Mouse (Mus musculus): Measurements from ENCODE around the gene Tas2r119.

Tas2r119 gene

DNA sequence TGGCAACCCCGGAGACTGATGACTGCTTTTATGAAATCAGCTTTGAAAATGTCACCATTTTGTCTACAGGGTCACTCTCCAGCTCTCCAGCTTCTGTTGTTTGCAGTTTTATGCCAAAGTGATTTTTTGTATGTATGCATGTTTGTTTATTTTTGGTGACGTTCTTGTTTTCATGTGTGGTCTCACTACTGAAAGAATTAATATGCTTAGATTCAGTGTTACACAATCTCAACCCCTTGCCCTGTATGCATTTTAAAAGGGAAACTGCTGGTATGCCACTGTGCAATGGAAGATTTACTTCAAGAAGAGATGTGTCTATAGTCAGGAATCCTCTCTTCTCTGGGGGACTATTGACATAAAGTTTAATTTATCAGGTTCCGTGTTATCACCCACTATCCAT is 48.3 kb downstream of the Tas2r119 start:
- no peak for DNase-seq (ENCODE audit: low read depth, low spot score)

DNA sequence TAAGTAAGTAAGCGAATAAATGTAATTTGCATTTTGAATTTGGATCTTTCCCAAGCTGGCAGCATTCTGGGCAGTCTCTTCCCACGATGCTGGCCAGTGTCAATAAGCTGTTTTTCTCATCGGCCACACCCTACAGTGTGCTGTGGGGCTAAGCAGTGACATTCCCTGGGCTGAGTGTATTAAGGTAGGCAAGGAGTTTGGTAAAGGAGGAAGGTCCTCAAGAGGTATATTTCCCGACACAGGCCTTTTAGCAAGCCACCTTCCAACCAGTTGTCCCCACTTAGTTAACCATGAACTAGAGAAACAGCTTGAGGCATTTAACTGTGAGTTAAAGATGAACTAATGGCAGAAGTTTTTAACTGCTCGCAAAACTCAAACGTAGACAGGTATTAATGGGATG is 49.3 kb downstream of the Tas2r119 start:
- DNase-seq (ENCODE audit: low read depth, low spot score): no peak

DNA sequence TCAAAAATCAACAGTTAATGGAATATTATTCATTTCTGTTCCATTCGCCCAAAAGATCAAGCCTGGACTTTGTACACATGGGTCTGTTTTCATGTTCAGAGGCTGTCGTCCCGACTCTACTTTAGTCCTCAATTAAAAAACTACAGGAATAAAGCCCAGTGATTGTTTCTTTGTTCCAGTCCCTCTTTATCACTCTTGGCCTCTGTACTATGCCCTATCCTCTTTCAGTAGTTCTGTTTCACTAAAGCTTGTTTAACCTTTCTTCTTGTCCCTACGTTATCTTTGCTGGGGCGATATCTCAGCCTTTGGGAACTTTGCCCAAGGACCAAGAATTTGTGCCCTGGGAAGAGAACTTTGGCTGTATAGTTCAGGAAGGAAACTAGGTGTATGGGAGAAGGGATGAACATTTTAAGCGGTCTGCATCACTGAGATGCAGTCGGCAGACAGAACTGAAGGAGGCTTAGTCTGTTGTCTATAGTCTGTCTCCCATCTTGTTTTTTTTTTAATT is 49.9 kb downstream of the Tas2r119 start:
- DNase-seq (ENCODE audit: low read depth, low spot score): no peak

Measured in A20 (cell line).